Mouse (Mus musculus) regulatory T cell (primary cell): ENCODE measurements around the gene Nanos1.

Experiments
- in situ Hi-C: fragments of 300-600 bp; cut with MboI, MseI; formaldehyde crosslinking; loops from one replicate; pipeline ENCODE4 v1.15.1; 2025; ENCODE audit warnings: high pct_unique_total_duplicates

Gene Nanos1

GRCm38 (mm10) chr19:60788214-60788960, 32.6 kb downstream of the Nanos1 start:
- in situ Hi-C loops: no loop called here

- in situ Hi-C loops: no loop called here
Observed at GRCm38 (mm10) chr19:60789452-60789851, 33.7 kb downstream of the Nanos1 start.

- in situ Hi-C loops: no loop called here
Observed at GRCm38 (mm10) chr19:60789919-60790506, 34.2 kb downstream of the Nanos1 start.

- in situ Hi-C loops: no loop called here
Observed at GRCm38 (mm10) chr19:60790551-60791161, 34.9 kb downstream of the Nanos1 start, which contains the start of gene Eif3a. TSS of gene Eif3a (minus strand) at chr19:60790658.

GRCm38 (mm10) chr19:60791164-60791563, 35.4 kb downstream of the Nanos1 start:
- in situ Hi-C loops: no loop called here

- in situ Hi-C loops: no loop called here
Observed at GRCm38 (mm10) chr19:60793170-60793707, 37.5 kb downstream of the Nanos1 start.

DNA sequence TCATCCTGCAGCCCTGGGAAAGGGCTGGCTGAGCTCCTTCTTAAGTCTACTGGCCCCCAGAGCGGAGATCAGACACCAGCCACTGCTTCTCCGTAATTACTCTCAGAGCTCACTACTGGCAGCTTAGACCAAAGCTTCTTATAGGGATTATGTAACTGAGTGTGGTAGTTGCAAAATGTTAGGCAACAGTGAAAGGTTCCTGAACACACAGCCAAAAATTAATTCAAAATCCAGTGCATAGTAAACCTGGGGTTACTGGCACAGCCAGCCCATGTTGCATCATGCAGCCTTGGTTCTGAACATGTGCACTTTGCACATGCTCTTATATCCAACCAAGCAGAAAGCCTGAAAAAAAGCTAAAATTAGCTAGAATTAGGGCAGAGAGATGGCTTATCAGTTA, 39.5 kb downstream of the Nanos1 start:
- in situ Hi-C loops: no loop called here

DNA sequence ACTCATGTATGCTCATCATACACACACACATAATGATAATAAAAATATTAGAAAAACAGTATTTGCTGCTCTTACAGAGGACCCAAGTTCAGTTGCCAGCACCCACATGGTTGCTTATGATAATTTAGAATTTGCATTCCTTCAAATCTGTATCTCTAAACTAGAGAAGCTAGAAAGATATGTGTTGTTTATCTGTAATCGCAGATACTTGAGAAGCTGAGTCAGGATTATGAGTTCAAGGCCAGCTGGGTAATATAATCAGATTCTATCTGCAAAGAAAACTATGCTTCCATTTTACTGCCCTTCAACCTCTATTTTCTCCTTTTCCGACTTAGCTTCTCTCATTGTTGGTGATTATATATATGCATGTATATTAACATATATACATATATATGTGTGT, 41.6 kb downstream of the Nanos1 start:
- in situ Hi-C loops: no loop called here

DNA sequence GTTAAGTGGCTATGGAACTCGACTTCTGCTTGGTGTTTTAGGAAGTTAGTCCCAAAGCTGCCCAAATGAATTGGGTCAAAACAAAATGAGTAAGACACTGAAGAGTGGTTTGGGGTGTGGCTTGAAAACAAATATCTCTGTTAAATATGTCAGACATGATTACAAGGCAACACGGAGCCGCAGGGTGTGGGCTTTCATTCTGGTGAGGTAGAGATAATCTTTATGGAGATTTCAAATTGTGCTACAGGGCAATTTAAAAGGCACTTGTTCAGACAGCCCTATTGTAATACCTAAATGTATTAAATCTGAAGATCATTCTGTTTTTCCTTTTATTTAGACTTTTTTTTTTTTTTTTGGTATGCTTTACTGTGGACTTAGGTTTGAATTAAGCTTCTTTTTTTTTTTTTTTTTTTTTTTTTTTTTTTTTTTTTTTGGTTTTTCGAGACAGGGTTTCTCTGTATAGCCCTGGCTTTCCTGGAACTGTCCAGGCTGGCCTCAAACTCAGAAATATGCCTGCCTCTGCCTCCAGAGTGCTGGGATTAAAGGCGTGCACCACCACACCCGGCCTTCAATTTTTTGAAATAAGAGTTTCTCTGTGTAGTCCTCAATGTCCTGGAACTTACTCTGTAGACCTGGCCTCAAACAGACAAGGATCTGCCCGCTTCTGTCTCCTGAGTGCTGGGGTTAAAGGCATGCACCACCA, 44.2 kb downstream of the Nanos1 start:
- in situ Hi-C loops: loop anchor here (5.0 to 10.0 kb wide), 2 partner anchors 65 to 228 kb away; partner anchors contain the start of gene Sfxn4

DNA sequence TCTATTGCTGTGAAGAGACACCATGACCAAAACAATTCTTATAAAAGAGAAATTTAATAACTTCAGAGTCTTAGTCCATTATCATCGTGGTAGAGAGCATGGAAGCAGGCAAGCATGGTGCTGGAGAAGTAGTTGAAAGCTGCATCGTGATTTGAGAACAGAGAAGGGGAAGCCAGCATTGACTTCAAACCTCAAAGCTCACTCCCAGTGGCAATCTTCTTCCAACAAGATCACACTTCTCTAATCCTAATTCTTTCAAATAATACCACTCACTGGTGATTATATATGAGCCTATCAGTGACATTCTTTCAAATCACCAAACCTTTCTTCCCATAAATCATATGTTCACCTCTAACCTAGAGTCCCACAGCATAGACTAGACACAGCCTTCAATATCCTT, 49.1 kb downstream of the Nanos1 start:
- in situ Hi-C loops: loop anchor here (5.0 to 10.0 kb wide), 2 partner anchors 60 to 233 kb away; partner anchors contain the start of gene Sfxn4
